Mouse (Mus musculus) cerebellum, adult 18-20 months (tissue): ENCODE results near the gene Gen1.

Source experiments
- DNase-seq, 2 experiments: peaks; one replicate each; pipeline ENCODE4 v3.0.0; 2021

Gene Gen1

GRCm38 (mm10) chr12:11223090-11223489 is 42.5 kb downstream of the Gen1 start:
- no peak for DNase-seq

- no peak for DNase-seq
Measured at GRCm38 (mm10) chr12:11222566-11222965, 43.0 kb downstream of the Gen1 start.

GRCm38 (mm10) chr12:11221524-11222330 is 43.9 kb downstream of the Gen1 start:
- no peak for DNase-seq

GRCm38 (mm10) chr12:11217726-11218250 is 47.8 kb downstream of the Gen1 start:
- no peak for DNase-seq

DNA sequence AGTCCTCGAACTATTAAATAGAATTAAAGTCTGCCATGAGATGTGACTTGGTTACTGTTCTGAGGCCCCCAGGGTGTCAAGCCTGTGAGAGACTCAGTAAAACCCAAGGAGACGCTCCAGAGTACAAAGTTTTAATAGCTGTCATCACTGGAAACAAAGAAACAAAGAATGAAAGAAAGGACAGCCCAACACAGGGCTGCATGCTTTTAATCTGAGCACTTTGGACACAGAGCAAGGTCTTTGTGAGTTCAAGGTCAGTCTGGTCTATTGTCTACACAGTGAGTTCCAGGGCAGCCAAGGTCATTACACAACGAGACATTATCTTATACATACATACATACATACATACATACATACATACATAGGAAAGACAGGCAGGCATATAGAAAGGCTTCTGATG is 49.1 kb downstream of the Gen1 start:
- no peak for DNase-seq

- no peak for DNase-seq
Measured at GRCm38 (mm10) chr12:11215555-11215954, 50.0 kb downstream of the Gen1 start.

DNA sequence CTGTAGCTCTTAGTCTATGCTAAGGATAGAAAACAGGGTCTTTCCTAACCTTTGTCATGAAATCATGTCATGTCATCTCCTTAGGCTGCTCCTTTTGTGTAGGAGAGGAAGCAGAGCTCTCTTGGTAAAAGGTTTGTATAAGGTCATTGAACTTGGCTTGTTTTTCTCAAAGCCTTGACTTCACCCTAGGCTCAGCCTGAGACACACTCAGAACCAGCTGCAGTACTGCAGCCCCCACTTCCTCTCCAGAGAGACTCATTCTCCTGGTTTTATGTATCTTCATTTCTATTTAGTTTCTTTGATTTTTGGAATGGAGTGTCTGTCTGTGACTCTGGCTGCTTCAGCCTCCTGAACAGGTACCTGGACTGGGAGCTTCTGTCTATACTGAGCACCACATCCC is 50.8 kb downstream of the Gen1 start:
- no peak for DNase-seq

DNA sequence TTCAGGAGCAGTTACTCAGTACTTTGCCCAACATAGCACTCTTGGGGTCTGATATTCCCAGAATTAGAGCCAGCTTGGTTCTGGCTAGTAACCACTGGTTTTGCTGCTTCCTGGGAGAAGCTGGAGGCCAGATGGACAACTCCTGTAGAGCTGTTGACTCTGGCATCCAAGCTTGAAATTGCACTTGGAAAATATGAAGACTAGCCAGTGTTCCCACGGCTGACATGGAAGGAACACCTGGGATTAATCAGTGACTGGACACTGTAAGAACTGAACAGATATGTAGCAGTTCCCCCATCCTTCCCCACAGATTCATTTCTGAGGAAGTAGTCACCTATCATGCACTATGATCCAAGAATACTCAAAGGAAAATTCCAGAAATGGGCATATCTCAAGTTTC is 52.7 kb downstream of the Gen1 start:
- no peak for DNase-seq

DNA sequence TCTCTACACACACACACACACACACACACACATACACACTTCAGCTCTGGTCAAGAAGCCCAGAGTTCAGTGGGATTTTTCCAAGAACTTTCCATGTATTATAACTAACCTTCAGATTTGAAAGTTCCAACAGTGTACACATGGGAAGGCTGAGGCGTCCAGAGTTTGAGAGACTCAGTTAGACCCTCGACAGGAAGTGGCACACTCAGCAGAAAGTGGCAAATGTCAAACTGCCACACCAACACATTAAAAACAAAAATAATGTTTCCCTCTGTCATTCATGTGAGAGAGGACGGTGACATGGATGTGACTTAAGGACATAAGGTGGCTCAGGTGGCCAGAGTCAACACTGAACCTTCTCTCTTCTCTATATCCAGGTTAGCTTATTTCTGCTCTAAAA is 55.2 kb downstream of the Gen1 start:
- no peak for DNase-seq

- no peak for DNase-seq
Measured at GRCm38 (mm10) chr12:11209636-11210035, 56.0 kb downstream of the Gen1 start.

DNA sequence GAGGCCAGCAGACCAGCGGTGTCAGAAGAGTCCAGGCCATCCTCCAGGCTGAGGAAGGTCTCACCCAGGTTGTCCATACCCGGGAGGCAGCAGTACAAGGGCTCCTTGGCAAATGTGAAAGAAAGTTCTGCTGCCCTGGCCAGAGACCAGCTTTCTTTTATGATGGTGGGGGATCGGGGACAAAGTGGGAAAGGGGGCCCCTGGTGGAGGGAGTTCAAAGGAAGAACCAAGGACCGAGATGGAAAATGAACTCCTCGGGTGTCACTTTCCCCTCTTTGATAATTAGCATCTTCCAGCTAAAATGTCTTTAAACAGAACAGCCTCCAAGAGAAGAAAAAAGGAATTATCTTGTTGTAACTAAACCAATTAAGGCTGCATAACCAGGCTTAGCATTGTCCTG is 56.7 kb downstream of the Gen1 start, which contains the start of gene Msgn1:
Msgn1 (minus strand) TSS at position 101 of the 400 bp plus-strand sequence.
- no peak for DNase-seq

DNA sequence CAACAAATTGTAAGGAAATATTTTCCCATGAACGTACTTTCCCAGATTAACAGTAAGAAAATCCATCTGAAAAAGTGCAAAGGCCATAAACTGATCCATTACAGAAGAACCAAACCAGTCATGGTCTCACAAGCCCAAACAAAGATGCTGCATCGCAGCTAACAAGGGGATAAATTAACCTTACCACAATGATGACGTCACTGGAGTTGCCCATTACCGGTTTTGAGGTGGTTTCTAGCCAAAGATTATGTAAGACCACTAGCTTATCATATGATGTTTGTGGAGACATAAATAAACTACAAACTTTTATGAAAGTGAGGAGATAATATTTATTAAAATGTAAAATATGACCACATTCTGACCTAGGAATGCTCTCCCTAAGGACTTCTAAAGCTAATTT is 59.3 kb downstream of the Gen1 start:
- DNase-seq: no peak

DNA sequence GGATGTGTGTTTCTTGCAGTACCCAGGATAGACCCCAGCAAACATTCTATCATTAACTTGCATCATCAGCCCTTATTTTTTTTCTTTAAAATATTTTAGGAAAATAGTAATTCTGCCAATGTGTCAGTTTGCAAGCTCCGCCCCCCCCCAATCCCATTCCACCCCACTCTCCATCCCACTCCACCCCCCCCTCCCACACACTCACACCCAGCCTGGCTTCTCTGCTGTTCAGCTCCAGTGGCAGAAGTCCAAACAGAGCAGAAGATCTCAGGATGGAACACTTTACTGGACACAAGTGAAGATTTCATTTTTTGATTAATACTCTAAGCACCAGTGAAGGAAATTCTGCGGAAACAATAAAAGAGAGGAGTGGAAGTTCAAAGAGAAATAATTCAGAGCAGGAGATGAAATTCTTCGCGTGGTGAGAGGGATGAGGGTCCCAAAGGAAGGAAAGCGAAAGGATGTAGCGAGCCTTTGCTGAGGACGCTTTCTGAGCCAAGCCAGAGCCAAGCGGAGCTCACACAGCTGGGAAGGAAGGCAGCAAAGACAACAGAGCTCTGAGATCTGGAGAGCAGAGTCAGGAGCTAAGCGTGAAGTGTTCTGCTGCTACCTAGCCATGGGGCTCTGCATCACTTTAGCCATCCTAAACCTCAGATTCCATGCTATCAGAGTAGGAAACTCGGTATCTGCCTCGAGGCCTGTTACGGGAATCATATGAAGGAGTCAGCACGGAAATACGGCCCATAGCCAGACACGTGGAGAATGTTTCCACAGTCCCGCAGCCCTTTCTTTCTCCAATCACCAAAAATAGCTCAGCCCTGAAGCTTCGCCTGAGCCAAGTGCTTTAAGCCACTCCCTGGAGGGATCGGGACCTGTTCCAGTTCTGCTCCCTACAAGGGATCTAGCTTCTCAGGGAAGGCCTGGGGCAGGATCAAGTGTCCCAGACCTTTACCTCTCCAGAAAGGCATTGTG is 61.6 kb downstream of the Gen1 start:
- DNase-seq: peak; percentile 24 to 26

DNA sequence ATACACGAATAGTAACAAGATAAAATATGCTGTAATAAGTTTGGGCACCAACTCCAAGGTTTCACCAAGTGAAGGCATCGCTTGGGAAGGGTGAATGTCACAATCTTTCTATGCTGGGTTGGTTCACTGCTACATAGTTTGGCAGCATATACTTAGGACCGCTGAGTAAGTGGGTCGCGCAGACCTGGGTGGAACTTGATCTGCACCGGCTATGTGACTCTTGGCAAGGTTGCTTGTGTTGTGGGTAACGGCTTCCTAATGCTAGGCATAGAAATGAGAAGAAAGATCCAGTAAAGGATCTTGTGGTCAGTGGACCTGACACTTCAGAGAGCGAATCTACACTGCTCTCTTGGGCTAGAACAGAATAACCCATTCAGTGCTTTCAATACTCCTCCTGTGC is 63.1 kb downstream of the Gen1 start:
- no peak for DNase-seq

DNA sequence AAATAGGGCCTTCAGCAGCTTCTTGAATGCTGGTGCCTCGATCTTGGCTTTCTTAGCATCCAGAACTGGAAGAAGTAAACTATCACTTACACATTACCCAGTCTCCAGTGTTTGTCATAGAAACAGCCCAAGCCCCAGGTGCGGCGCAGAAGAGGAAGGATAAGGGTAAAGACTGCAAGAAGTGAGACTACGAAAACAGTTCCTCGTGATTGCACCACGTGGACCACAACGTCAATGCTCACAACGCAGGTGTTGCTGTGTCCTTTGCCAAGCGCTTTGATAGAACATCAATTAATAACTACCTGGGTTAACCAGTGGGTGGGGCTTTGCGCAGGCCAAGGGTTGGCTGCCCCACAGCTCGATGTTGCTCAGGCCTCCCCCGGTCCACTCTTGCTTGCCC is 64.9 kb downstream of the Gen1 start:
- no peak for DNase-seq

DNA sequence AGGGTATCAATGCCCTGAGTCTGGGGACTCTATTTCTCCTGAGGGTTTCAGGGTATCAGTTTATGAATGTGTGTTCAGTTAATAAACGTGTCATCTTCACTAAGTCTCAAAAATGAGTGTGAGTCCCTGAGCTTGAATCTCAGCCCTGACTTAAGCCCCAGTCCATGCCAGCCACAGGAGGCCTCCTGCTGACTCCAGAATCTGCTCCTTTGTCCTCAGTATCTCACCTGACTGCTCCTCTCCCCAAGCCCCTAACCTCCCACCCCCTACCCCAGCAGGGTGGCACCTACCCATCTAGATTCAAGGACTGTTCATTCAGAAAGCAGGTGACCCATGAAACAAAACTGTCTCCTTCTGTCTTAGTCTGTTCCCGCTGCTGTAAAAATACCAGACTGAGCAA is 67.0 kb downstream of the Gen1 start:
- no peak for DNase-seq

- DNase-seq: no peak
Measured at GRCm38 (mm10) chr12:11198026-11198425, 67.6 kb downstream of the Gen1 start.

- no peak for DNase-seq
Measured at GRCm38 (mm10) chr12:11196830-11197229, 68.8 kb downstream of the Gen1 start.

DNA sequence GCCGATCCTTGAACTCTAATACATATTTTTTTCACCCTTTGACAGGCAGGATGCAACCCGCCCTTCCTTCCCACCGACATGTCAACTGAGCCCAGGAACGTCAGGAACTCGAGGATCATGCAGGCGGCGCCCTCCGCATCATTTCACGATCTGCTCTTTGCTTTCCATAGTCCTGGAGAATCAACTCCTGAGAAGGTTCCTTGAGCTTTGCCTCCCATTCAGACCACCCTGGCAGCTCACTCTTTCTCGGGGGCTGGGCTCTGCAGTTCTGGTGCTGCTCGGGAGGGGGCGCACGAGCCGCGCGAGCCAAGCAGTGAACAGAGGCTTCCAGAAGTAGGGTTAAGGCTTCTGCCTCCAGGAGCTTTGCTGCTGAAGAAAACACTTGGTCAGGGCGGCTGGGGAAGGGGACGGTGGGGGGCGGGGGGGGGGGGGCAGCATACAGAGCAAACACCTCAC is 69.4 kb downstream of the Gen1 start:
- DNase-seq: peak; percentile 16 to 55

- DNase-seq: no peak
Measured at GRCm38 (mm10) chr12:11195031-11195430, 70.6 kb downstream of the Gen1 start.
